Mouse (Mus musculus) heart, embryonic 11.5 days (tissue): ENCODE measurements around the gene Zbtb43. TPM values are rescaled to one million over a fixed set of nuclear protein-coding genes. Genes with fewer than 3 reads are reported as not detected.

Experiments used
- ATAC-seq: fragments of 200-750 bp; cut with Nextera tagmentation; replicated peaks from 2 replicates; pipeline ENCODE4 v1.8.0; 2017; ENCODE audit warnings: moderate library complexity; ENCODE audit not compliant: insufficient number of reproducible peaks, low FRiP score, low TSS enrichment
- H3K27ac ChIP-seq: fragments of 300-500 bp; sonication (generic); 2 replicates; pipeline ENCODE4 v1.5.1; 2014; ENCODE audit warnings: mild to moderate bottlenecking, low read depth, low read length
- H3K27me3 ChIP-seq: fragments of 300-500 bp; sonication (generic); 2 replicates; pipeline ENCODE4 v1.6.1; 2014; ENCODE audit warnings: mild to moderate bottlenecking, low read length, mixed read lengths; ENCODE audit not compliant: control insufficient read depth, insufficient read depth
- H3K36me3 ChIP-seq: fragments of 300-500 bp; sonication (generic); 2 replicates; pipeline ENCODE4 v1.6.1; 2014; ENCODE audit warnings: mild to moderate bottlenecking, low read length, moderate library complexity, mixed read lengths; ENCODE audit not compliant: control insufficient read depth, insufficient read depth
- H3K4me1 ChIP-seq: fragments of 300-500 bp; sonication (generic); 2 replicates; pipeline ENCODE4 v1.6.1; 2014; ENCODE audit warnings: low read length; ENCODE audit not compliant: control insufficient read depth, insufficient read depth
- H3K4me2 ChIP-seq: fragments of 300-500 bp; sonication (generic); 2 replicates; pipeline ENCODE4 v1.6.1; 2014; ENCODE audit warnings: mild to moderate bottlenecking, moderate library complexity
- H3K4me3 ChIP-seq: fragments of 300-500 bp; sonication (generic); 2 replicates; pipeline ENCODE4 v1.5.1; 2014; ENCODE audit warnings: low read depth, low read length
- H3K9ac ChIP-seq: fragments of 300-500 bp; sonication (generic); 2 replicates; pipeline ENCODE4 v1.6.1; 2014; ENCODE audit warnings: mild to moderate bottlenecking, low read depth, low read length, moderate library complexity
- H3K9me3 ChIP-seq: fragments of 300-500 bp; sonication (generic); replicated peaks from 2 replicates; pipeline ENCODE4 v1.6.1; 2016; ENCODE audit warnings: low read length; ENCODE audit not compliant: control insufficient read depth
- WGBS: fragments of 180-500 bp; shearing (Covaris S2); extraction: QIAGEN DNeasy Blood & Tissue Kit; methylation state at CpG from one replicate; pipeline ENCODE4 v1.1.7; 2014; ENCODE audit not compliant: insufficient replicate concordance; 5-methylcytosine and 5-hydroxymethylcytosine counted together
- polyA plus RNA-seq: library from polyadenylated mRNA; unstranded; fragments of >200 nt; fragmentation: Nextera tagmentation; extraction: Ambion mirVana; gene quantifications from 2 replicates; pipeline ENCODE4 v1.2.1, GENCODE M21; 2014

The Zbtb43 gene
- polyA plus RNA-seq = 12.8 and 16.8 TPM in 2 replicates

DNA sequence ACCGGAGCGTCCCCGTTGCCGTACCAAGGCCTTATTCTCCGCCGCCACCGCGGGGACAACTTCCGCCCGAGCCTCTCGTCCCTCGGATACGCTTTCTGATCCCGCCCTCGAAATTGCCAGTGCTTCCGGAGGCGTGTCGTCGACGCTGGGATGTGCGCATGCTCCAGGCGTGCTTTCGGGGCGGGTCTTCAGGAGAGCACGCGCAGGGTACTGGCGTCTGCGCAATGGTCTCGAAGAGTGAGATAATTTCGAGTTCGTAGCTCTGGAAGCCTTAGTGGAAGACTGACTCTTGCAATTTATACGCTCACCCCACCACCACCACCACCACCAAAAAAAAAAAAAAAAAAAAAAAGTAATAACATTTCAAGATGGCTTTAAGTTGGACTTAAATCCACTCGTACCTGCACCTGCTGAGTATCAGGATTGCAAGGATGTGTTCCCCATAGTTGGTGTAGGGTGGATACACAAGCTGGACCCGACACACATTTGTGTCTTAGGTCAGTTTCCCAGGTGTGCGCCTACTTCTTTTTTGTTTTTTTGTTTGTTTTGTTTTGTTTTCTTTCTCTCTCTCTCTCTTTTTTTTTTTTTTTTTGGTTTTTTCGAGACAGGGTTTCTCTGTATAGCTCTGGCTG, at the start of gene Zbtb43:
TSS of gene Zbtb43 (minus strand) at position 94 of the 632 bp plus-strand sequence.
- Histone ChIP-seq H3K4me2 (peak within 1 kb of the TSS; percentile 87), H3K9ac (peak within 1 kb of the TSS; percentile 96), H3K36me3 (no peaks in the 10 kb centered on the region), H3K27me3 (no peaks in the 10 kb centered on the region), H3K27ac (peak within 1 kb of the TSS; percentile 57; the same call in 1 of the 2 replicates), H3K9me3 (no peaks in the 10 kb centered on the region), H3K4me3 (peak within 1 kb of the TSS; percentile 92), H3K4me1 (peaks cover 14% of the 10 kb centered on the region)
- WGBS = 5% methylated on average over 36 of the region's 36 CpGs
- ATAC-seq = peak; percentile 94

DNA sequence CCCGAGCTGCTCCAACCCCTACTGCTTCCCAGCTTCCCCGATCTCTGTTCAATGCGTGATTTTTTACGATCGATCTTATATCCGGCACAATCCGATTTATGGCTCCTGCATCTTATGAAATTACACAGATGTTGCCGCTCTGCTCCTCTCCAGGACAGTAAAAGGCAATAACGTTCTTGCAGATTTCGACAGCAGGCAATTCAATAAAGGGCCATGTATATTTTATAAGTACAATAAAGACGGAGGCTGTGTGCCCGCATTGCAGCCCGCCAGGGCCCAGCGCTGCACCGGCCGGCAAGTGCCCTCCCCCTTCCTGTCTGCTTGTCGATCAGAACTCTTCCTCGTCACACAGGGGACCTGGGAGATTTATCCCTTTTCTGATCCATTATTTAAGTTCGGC, 47.5 kb upstream of the Zbtb43 start:
- no peak overlapping the region for H3K27ac ChIP-seq
- 71% methylated on average over 19 of the region's 19 CpGs for WGBS
- no peak overlapping the region for H3K9ac ChIP-seq
- 0 out of 2 replicates have a peak, but pooled peaks cover 6% of the 10 kb centered on the region for H3K27me3 ChIP-seq
- no peaks in the 10 kb centered on the region for H3K9me3 ChIP-seq
- ATAC-seq = no peak
- no peaks in the 10 kb centered on the region for H3K36me3 ChIP-seq
- H3K4me3 ChIP-seq = no peak overlapping the region
- no peaks in the 10 kb centered on the region for H3K4me1 ChIP-seq
- no peak overlapping the region for H3K4me2 ChIP-seq

DNA sequence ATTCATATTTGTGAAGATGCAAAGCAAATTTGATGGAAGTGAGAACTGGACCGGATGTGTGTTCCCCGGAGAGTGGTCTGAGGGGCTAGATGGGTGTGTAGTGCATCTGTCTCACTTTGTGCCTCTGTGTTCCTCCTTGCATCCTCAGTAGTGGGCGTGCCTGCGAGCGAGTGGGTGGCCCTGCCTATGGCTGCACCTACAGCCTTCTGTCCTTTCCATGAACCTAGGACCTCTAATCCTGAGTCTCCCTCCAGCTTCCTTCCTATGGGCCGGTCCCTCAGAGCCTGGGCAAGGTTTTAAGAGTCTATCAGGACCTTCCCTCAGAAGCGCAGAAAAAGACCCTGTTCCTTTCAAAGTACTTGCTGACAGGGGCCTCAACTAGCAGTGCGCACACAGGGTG, 47.1 kb upstream of the Zbtb43 start:
- H3K4me1 ChIP-seq = no peaks in the 10 kb centered on the region
- H3K4me2 ChIP-seq = no peak overlapping the region
- ATAC-seq = no peak
- no peak overlapping the region for H3K27ac ChIP-seq
- 0 out of 2 replicates have a peak, but pooled peaks cover 6% of the 10 kb centered on the region for H3K27me3 ChIP-seq
- H3K9ac ChIP-seq = no peak overlapping the region
- WGBS = 79% methylated on average over 8 of the region's 8 CpGs
- no peaks in the 10 kb centered on the region for H3K9me3 ChIP-seq
- no peaks in the 10 kb centered on the region for H3K36me3 ChIP-seq
- no peak overlapping the region for H3K4me3 ChIP-seq

DNA sequence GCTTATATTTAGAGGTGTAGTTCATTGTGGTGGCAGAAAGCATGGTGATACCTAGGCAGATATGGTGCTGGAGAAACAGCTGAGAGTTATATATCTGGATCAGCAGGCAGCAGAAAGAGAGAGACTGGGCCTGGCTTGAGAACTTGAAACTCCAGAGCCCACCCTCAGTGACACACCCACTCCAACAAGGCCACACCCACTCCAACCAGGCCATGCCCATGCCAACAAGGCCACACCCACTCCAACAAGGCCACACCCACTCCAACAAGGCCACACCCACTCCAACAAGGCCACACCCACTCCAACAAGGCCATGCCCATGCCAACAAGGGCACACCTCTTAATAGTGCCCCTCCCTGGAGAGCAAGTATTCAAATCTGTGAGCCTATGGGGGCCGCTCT, 42.4 kb upstream of the Zbtb43 start:
- no peak overlapping the region for H3K4me2 ChIP-seq
- WGBS = 89% methylated on average over 1 of the region's 1 CpGs
- ATAC-seq = no peak

DNA sequence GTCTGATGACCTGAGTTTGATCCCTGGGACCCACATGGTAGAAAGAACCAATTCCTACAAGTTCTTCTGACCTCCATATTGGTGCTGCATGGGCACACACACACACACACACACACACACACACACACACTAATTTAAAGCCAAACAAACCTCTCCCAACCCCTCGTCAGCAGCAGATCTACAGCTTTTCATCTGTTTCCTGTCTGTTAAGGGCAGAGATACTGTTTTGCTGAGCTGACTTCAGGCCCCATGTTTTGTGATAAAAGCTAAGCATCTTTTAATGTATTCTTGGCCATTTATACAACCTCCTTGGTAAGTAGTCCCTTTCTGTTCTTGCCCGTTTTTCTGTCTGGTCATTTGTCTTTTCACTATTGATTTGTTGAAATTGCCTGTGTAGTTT, 34.2 kb upstream of the Zbtb43 start:
- no peaks in the 10 kb centered on the region for H3K4me1 ChIP-seq
- ATAC-seq = no peak
- H3K36me3 ChIP-seq = no peaks in the 10 kb centered on the region
- H3K9me3 ChIP-seq = 0 out of 2 replicates have a peak, but pooled peaks cover 2% of the 10 kb centered on the region
- no peak overlapping the region for H3K4me3 ChIP-seq
- WGBS = 45% methylated on average over 2 of the region's 2 CpGs
- H3K9ac ChIP-seq = no peak overlapping the region
- H3K27me3 ChIP-seq = no peaks in the 10 kb centered on the region
- no peak overlapping the region for H3K27ac ChIP-seq
- H3K4me2 ChIP-seq = no peak overlapping the region

More for the DNA sequence above, 42.4 kb upstream of the Zbtb43 start:
- no peak overlapping the region for H3K4me3 ChIP-seq
- no peak overlapping the region for H3K9ac ChIP-seq
- no peaks in the 10 kb centered on the region for H3K9me3 ChIP-seq
- no peaks in the 10 kb centered on the region for H3K36me3 ChIP-seq
- no peak overlapping the region for H3K27ac ChIP-seq
- H3K27me3 ChIP-seq = 0 out of 2 replicates have a peak, but pooled peaks cover 2% of the 10 kb centered on the region
- H3K4me1 ChIP-seq = no peaks in the 10 kb centered on the region

DNA sequence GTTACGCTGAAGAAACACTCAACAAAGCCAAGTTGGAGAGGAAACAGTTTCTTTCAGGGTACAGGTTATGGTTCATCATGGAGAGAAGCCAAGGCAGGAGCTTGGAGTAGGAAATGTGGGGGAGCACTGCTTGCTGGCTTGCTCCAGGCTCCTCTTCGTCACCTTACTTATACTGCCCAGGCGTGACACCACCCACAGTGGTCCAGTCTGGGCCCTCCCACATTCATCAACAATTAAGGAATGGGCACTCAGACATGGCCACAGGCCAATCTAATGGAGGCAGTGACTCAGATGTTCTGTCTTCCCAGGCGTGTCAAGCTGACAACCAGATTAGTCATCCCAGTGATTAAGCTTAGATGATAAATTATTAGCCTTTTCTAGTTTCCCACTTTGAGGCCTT, 29.9 kb upstream of the Zbtb43 start:
- no peak overlapping the region for H3K9ac ChIP-seq
- H3K4me3 ChIP-seq = no peak overlapping the region
- H3K36me3 ChIP-seq = no peaks in the 10 kb centered on the region
- no peak for ATAC-seq
- H3K27ac ChIP-seq = no peak overlapping the region
- no peak overlapping the region for H3K4me2 ChIP-seq
- no peaks in the 10 kb centered on the region for H3K4me1 ChIP-seq
- no peaks in the 10 kb centered on the region for H3K27me3 ChIP-seq
- WGBS = 66% methylated on average over 4 of the region's 4 CpGs
- H3K9me3 ChIP-seq = 0 out of 2 replicates have a peak, but pooled peaks cover 2% of the 10 kb centered on the region

DNA sequence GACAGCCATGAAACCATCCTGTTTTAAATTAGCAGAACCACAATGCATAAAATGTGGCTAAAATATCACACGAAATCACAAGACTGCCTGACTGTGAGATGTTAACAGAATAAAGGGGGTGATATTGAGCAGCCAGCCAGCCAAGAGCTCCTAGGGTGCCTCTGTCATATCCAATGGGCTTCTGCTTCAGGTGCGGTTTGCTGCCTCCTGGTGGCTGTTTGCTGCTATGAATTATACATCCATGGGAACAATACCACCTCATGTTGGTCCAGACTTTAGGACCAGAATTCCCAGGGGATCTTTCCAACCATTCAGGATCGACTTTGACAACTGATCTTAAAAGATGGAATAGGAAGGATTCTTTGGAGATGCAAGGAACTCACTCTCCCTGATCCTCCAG, 27.3 kb upstream of the Zbtb43 start:
- H3K36me3 ChIP-seq = no peaks in the 10 kb centered on the region
- 34% methylated on average over 3 of the region's 3 CpGs for WGBS
- H3K4me3 ChIP-seq = no peak overlapping the region
- no peak overlapping the region for H3K9ac ChIP-seq
- no peaks in the 10 kb centered on the region for H3K4me1 ChIP-seq
- H3K27ac ChIP-seq = no peak overlapping the region
- ATAC-seq = no peak
- no peaks in the 10 kb centered on the region for H3K27me3 ChIP-seq
- 0 out of 2 replicates have a peak, but pooled peaks cover 2% of the 10 kb centered on the region for H3K9me3 ChIP-seq
- H3K4me2 ChIP-seq = no peak overlapping the region

DNA sequence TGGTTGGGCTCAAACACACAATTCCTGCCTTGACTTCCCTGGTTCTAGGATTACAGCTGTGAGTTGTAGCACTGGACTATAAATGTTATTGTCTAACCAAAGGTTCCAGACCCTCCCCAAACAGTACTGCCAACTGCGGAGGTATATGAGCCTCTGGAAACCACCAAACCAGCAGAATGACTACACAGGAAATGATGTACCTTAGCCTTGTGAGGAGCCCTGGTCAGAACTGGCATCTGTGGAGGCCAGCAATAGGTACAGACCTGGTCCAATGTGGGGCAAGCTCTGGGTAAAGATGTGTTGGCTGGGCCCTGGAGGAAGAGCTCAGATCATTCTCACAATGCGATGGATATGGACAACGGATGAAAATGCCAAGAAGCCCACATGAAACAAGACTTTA, 23.7 kb upstream of the Zbtb43 start:
- H3K4me3 ChIP-seq = no peak overlapping the region
- H3K36me3 ChIP-seq = no peaks in the 10 kb centered on the region
- 88% methylated on average over 3 of the region's 3 CpGs for WGBS
- H3K4me2 ChIP-seq = no peak overlapping the region
- no peaks in the 10 kb centered on the region for H3K9me3 ChIP-seq
- no peak overlapping the region for H3K27ac ChIP-seq
- peaks cover 7% of the 10 kb centered on the region for H3K27me3 ChIP-seq
- H3K9ac ChIP-seq = no peak overlapping the region
- no peak for ATAC-seq
- H3K4me1 ChIP-seq = no peaks in the 10 kb centered on the region

DNA sequence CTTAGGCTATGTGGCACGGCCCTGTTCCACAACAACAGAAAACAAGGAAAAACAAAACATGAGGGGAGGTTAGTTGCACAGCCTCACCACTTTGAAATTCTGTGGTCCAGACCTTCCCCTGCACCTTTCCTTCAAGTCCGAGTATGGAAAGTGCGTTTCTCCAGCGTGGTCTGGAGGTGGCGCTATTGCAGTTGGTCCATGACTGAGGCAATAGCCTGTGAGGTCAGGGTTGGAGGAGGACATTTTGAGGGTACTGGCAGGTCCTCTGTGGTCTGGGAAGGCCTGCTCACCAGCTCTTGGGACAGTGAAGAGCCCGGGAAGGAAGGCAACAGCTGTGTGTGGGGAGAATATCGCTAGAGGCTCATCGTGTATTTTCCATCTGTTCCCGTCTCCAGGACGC, 21.2 kb upstream of the Zbtb43 start:
- 55% methylated on average over 10 of the region's 10 CpGs for WGBS
- Histone ChIP-seq H3K4me3 (no peak overlapping the region), H3K4me1 (no peaks in the 10 kb centered on the region), H3K27me3 (peaks cover 10% of the 10 kb centered on the region), H3K9me3 (no peaks in the 10 kb centered on the region), H3K36me3 (no peaks in the 10 kb centered on the region), H3K27ac (no peak overlapping the region), H3K4me2 (no peak overlapping the region), H3K9ac (no peak overlapping the region)
- ATAC-seq = no peak
